Mouse (Mus musculus) induced T-regulatory cell, adult 2 months (primary cell): ENCODE data around the gene 3110018I06Rik.

ENCODE experiments used
- DNase-seq: peaks from one replicate; pipeline ENCODE4 v3.0.0-alpha.2; 2012; ENCODE audit warnings: low read depth

The 3110018I06Rik gene

DNA sequence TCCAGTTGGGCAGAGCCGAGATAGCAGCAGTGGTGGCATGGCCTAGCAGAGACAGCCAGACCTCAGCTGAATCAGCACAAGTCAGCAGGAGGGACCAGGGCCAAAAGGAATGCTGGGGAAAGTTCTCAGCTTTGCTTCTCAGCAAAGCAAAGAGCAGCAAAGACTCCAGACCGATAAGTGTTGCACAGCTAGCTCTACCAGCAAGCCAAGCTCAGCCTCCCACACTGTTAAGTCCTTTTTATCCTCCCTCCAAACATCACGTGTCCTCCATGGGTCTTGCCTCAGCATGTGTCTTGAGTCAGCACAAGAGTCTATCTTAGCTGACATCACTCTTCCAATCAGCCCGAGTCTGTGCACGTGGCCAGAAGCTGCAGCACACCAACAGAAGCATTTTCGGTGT lies at the start of gene 3110018I06Rik:
TSS of gene 3110018I06Rik (plus strand) at position 262 of the 400 bp plus-strand sequence.
- DNase-seq = no peak

- DNase-seq = no peak
Measured at GRCm38 (mm10) chr12:107444681-107445080, 43.8 kb upstream of the 3110018I06Rik start.

DNA sequence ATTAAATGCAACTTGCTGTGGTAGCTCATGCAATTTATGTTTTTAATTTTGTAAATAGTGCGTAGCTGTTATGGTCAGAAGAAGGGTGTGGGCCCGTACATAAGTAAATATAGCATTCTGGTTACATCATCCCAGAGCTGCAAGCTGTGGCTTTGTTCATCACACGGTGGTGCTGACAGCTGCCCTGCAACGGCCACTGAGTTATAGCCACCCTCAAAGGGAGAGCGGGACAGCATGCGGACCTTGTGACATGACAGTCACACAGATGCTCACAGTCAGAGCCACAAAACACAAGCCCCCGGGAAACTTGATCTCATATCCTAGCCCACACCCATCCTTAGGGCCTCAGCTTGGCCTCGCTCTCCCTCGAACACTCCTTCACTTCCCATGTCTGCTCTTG lies 30.6 kb upstream of the 3110018I06Rik start:
- no peak for DNase-seq

GRCm38 (mm10) chr12:107464731-107465130 lies 23.7 kb upstream of the 3110018I06Rik start:
- DNase-seq = peak; percentile 88

- no peak for DNase-seq
Measured at GRCm38 (mm10) chr12:107476441-107477291, 11.8 kb upstream of the 3110018I06Rik start.

DNA sequence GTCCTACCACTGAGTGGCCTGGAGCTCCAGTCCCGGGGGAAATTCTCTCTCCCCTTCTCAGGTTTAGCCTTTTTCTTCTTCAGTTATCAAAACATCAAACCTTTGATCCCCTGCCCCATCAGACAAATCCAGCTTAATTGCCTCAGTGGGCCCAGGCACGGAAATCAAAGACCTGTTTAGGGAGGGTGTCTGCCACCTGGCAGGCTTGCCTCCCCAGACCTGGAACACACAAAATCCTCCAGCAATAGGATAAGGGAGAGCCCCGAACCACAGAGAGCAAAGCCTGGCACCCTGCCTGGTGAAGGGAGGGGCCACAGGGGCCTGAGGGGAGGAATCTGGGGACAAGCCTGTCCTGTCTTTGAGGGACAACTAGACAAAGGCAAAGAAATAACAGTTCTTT lies 9.1 kb upstream of the 3110018I06Rik start:
- no peak for DNase-seq

GRCm38 (mm10) chr12:107483031-107483430 lies 5.4 kb upstream of the 3110018I06Rik start:
- DNase-seq = no peak

DNA sequence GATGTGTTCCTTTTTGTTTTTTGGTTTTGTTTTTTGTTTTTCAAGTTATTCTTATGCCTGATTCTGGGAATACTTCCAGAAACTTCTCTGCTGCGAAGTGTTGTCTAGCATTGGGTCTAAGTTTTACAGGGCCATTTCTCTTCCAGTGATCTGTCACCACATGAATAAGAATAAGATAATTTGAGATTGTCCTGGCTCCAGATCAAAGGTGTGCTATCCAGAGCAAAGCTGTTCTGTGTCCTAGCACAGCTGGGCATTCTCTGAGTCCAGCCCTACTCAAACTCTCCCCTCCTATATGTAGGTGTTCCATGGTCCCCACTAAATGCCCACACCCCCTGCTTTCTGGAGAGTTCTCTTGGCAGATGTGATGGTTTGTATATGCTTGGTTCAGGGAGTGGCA lies 2.9 kb downstream of the 3110018I06Rik start:
- DNase-seq = no peak

GRCm38 (mm10) chr12:107496924-107497323 lies 8.5 kb downstream of the 3110018I06Rik start:
- DNase-seq = peak; percentile 42

DNA sequence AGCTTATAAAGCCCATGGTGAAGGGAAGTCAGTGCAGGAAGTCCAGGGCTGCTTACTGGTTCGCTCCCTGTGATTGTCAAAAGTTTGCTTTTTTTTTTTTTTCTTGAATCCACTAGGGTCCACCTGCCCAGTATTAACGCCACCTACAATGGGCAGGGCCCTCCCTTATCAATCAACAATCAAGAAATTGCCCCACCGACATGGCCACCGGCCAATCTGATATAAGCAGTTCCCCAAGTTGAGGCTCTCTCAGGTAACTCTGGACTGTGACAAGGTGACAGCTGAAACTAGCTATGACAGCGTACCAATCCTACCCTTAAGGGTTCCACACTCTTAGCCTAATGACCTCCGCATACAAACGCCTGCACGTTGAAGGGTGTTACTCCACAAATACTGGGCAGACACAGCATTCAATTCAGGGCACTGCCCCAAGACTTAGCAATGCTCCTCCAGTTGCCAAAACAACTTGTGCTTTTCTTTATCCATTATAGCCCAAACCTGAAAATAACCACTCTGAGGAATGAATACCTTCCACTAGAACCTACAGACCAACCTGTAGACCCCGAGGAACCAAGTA lies 21.3 kb downstream of the 3110018I06Rik start:
- no peak for DNase-seq

- no peak for DNase-seq
Measured at GRCm38 (mm10) chr12:107511112-107511511, 22.7 kb downstream of the 3110018I06Rik start.

DNA sequence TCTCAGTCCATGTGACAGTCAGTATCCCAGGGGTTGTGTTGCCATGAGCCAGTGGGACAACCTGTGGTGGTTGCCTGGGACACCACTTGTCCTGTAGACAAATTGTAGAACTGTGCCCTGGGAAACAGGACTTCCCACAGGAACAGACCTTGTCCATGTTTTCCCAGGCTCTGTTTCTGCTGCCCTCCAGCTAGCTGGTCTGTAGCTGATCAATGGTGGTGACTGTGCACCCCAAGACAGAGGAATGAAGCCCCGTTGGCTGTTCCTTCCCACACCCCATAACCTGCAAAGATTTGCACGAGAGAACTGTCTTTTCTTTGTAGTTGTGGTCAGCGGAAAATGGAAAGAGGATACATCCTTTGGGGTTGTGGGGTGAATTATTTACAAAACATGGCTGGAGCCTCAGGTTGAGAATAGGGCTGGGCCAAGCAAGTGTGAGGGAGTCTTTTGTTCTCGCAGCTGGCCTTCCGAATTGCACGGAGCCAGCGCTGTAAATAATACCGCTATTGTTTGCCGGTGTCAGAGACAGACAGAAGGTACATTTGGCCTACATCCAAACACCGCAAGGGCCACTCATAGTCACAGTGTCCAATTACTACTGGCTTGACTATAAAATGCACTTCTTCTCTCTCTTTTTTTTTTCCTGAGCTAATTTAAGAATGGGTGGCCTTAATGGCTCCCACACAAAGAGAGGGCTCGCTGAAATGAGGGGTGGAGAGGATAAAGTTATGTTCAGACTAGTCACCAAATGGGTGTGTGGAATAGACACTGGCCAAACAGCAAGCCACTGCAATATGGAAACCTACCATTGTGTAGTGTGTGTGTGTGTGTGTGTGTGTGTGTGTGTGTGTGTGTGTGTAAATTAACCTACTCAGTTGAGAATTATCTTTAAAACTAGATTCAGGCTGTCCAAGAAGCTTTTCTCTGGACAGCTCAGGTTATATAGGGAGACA lies 28.1 kb downstream of the 3110018I06Rik start:
- no peak for DNase-seq

- no peak for DNase-seq
Measured at GRCm38 (mm10) chr12:107520941-107521340, 32.5 kb downstream of the 3110018I06Rik start.

DNA sequence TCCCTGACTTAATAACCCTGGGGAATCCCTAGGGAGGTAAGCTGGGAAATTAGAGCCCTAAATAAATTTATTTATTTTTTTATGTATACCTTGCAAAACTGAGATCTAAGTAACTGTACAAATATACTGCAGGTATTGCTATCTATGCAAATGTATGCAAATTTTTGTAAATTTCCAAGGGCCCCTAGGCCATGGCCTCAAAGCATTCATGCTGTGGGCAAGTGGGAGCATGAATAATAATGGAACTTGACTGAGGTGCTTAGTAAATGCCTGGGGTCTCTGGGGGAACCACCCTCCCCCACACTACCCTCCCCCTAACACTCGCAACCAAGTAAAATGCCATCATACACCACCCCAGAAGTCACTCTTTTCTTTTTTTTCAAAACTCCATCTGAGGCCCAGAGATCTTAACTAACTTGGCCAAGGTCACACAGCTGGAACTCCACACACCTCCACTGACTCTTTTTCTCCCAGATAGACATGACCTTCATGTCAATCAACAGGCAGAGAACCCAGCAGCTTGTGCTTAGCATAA lies 40.0 kb downstream of the 3110018I06Rik start:
- no peak for DNase-seq

DNA sequence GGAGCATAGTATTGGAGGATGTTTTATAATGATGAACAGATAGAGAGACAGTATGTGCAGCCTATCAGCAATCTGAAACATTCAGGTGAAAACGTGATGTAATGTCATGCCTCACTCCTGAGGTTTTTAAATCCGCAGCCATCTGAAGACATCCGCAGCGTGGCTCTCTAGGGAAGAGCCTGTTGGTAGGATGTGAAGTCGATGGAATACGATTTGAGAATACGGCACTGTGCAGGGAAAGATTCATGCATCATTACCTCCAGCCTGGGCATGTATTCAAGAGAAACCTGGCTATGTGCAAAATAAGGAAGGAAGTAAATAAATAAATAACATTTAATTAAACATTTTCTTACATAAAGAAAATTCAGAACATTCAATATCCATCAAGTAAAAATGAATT lies 44.4 kb downstream of the 3110018I06Rik start:
- no peak for DNase-seq
